Mouse (Mus musculus): ENCODE results near the gene Ndufb7. TPM values are rescaled to one million over a fixed set of nuclear protein-coding genes. Genes with fewer than 3 reads are reported as not detected.

Ndufb7 gene
- total and polyA plus RNA-seq, 3 experiments: 620 to 1,159 (median 733) TPM

DNA sequence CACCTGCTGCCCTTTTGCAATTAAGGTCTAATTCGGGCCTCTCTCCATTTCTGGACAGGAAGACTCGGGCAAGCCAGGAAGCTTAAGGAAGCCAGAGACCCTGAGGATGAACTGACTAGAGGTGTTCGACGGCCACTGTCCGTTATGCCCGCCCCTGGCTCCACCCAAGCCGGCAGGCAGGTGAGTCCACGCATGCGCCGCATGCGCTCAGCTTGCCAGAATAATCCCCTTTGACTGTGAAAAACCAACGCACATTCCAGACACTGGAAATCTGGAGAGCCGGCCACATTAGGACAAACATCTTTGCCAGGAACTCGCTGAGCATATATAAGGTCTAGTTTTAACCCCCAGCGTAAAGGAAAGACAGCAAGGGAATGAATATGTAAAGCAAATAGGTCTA, 16.8 kb downstream of the Ndufb7 start:
- H3K9ac ChIP-seq (ENCODE audit: low read depth, low read length): no peak overlapping the region
- 85% methylated on average over 15 of the region's 15 CpGs for whole genome bisulfite sequencing
- no peaks in the 10 kb centered on the region for H3K36me3 ChIP-seq (ENCODE audit: control insufficient read depth, insufficient read depth, low read length)
- H3K4me3 ChIP-seq: no peak overlapping the region
- intact Hi-C loops (cut with DNase I): no loop called here
- no peak overlapping the region for H3K27ac ChIP-seq
- no peaks in the 10 kb centered on the region for H3K27me3 ChIP-seq (ENCODE audit: control insufficient read depth, insufficient read depth, low read length)
- peaks cover 6% of the 10 kb centered on the region; the same call in 1 of the 2 replicates for H3K79me2 ChIP-seq (replicated peaks; ENCODE audit: control insufficient read depth, insufficient read depth, low read length)
- H3K4me1 ChIP-seq (ENCODE audit: control insufficient read depth, insufficient read depth, low read length): peaks cover 12% of the 10 kb centered on the region
- TF ChIP-seq POLR2A (IDR thresholded peaks at IDR 0.05; ENCODE audit: insufficient read depth, low read depth, low read length) (no peak), CTCF (IDR thresholded peaks at IDR 0.05) (no peak), EP300 (IDR thresholded peaks at IDR 0.05; ENCODE audit: insufficient read depth, low read depth, low read length) (no peak)
- no peak for DNase-seq

DNA sequence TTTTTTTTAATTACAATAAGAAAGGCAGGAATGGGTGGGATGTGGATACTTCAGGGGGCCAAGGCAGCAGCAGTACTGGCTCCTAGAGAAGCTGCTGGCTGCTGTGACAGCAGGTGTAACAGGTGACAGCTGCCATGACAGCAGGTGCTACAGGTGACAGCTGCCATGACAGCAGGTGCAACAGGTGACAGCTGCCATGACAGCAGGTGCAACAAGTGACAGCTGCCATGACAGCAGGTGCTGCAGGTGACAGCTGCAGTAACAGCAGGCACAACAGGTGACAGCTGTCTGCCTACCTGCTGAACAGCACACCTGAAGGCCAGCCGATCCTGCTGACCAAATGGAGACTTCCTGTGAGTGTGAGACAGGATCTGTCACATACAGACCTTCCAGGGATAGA, 18.3 kb downstream of the Ndufb7 start:
- no peak for DNase-seq
- TF ChIP-seq POLR2A (IDR thresholded peaks at IDR 0.05; ENCODE audit: insufficient read depth, low read depth, low read length): no peak
- TF ChIP-seq CTCF (IDR thresholded peaks at IDR 0.05): no peak
- TF ChIP-seq EP300 (IDR thresholded peaks at IDR 0.05; ENCODE audit: insufficient read depth, low read depth, low read length): no peak
- peaks cover 11% of the 10 kb centered on the region; the same call in 1 of the 2 replicates for H3K4me1 ChIP-seq (ENCODE audit: control insufficient read depth, insufficient read depth, low read length)
- H3K36me3 ChIP-seq (ENCODE audit: control insufficient read depth, insufficient read depth, low read length): no peaks in the 10 kb centered on the region; the same call in 1 of the 2 replicates
- WGBS: 82% methylated on average over 1 of the region's 1 CpGs
- H3K4me3 ChIP-seq: no peak overlapping the region
- H3K79me2 ChIP-seq (replicated peaks; ENCODE audit: control insufficient read depth, insufficient read depth, low read length): peaks cover 6% of the 10 kb centered on the region; the same call in 1 of the 2 replicates
- intact Hi-C loops (cut with DNase I): no loop called here
- no peaks in the 10 kb centered on the region for H3K27me3 ChIP-seq (ENCODE audit: control insufficient read depth, insufficient read depth, low read length)
- no peak overlapping the region; the same call in 1 of the 2 replicates for H3K27ac ChIP-seq
- no peak overlapping the region for H3K9ac ChIP-seq (ENCODE audit: low read depth, low read length)

DNA sequence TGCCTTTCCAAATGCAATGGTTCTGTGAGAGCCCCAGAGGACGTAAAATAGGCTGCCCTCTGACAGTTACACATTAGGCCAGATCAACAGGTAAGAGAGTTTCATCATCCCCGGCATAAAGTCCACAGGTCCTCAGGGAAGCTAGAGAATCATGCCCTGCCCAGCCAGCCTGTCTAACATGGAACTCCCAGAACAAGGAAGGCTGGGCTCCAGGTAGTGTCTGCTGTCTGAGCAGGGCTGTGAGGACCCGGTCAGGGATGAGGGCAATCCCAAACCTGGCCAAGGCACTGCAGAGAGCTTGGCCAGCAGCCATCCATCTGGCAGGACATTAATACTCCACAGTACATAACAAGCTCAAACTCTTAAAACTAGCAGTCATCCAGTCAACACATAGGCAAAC, 18.9 kb downstream of the Ndufb7 start:
- no peaks in the 10 kb centered on the region for H3K27me3 ChIP-seq (ENCODE audit: control insufficient read depth, insufficient read depth, low read length)
- DNase-seq: no peak
- no peaks in the 10 kb centered on the region; the same call in 1 of the 2 replicates for H3K36me3 ChIP-seq (ENCODE audit: control insufficient read depth, insufficient read depth, low read length)
- H3K4me3 ChIP-seq: no peak overlapping the region
- 51% methylated on average over 3 of the region's 3 CpGs for WGBS
- no peak for TF ChIP-seq CTCF (IDR thresholded peaks at IDR 0.05)
- H3K9ac ChIP-seq (ENCODE audit: low read depth, low read length): no peak overlapping the region
- peaks cover 11% of the 10 kb centered on the region; the same call in 1 of the 2 replicates for H3K4me1 ChIP-seq (ENCODE audit: control insufficient read depth, insufficient read depth, low read length)
- intact Hi-C loops (cut with DNase I): no loop called here
- H3K27ac ChIP-seq: peak overlapping the region; percentile 31; the same call in 1 of the 2 replicates
- H3K79me2 ChIP-seq (replicated peaks; ENCODE audit: control insufficient read depth, insufficient read depth, low read length): peaks cover 7% of the 10 kb centered on the region; the same call in 1 of the 2 replicates

DNA sequence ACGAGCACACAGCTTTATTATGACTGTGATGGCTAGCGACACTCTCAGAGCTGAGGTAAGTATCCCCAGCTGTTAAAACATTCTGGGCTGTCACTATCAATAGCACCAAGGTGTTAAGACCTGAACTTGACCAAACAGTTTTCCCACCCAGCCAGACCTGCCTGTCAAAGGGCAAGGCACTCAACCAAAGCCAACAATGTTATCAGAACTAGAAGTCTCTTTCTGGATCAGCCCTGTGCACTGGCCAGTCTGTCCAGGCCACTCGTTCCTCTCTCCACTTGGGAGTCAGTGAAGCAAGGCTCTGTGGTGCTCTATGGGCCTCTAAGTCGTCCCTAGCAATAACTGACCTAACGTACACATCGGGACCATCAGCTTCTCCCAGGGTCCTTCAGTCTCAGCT, 21.2 kb downstream of the Ndufb7 start:
- 58% methylated on average over 6 of the region's 6 CpGs for WGBS
- H3K36me3 ChIP-seq (ENCODE audit: control insufficient read depth, insufficient read depth, low read length): peaks cover under 1% of the 10 kb centered on the region; the same call in 1 of the 2 replicates

DNA sequence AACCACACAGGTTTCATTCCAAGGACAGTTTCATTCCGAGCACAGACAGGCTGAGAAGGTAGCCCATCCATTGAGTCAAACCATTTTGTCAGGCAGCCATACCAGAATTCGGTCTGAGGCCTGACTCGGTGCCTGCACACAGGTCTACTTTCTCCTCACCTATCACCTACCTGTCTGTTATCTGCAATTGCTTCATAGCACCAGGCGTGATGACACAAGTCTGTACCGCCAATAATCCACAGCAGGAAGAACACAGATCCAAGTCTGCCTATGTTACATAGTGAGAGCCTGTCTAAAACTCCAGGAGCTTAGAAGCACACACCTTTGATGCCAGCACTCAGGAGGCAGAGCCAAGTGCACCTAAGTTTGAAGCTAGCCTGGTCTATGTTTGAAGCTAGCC, 22.4 kb downstream of the Ndufb7 start:
- TF ChIP-seq CTCF (IDR thresholded peaks at IDR 0.05): no peak
- TF ChIP-seq POLR2A (IDR thresholded peaks at IDR 0.05; ENCODE audit: insufficient read depth, low read depth, low read length): no peak
- no peak for TF ChIP-seq EP300 (IDR thresholded peaks at IDR 0.05; ENCODE audit: insufficient read depth, low read depth, low read length)
- H3K9ac ChIP-seq (ENCODE audit: low read depth, low read length): no peak overlapping the region
- H3K27ac ChIP-seq: no peak overlapping the region
- intact Hi-C loops (cut with DNase I): no loop called here
- peaks cover 7% of the 10 kb centered on the region; the same call in 1 of the 2 replicates for H3K79me2 ChIP-seq (replicated peaks; ENCODE audit: control insufficient read depth, insufficient read depth, low read length)
- H3K4me3 ChIP-seq: no peak overlapping the region
- H3K36me3 ChIP-seq (ENCODE audit: control insufficient read depth, insufficient read depth, low read length): peaks cover 4% of the 10 kb centered on the region
- 84% methylated on average over 5 of the region's 5 CpGs for WGBS
- H3K4me1 ChIP-seq (ENCODE audit: control insufficient read depth, insufficient read depth, low read length): peaks cover 7% of the 10 kb centered on the region
- no peaks in the 10 kb centered on the region for H3K27me3 ChIP-seq (ENCODE audit: control insufficient read depth, insufficient read depth, low read length)
- DNase-seq: no peak

More for the DNA sequence above, 21.2 kb downstream of the Ndufb7 start:
- H3K4me3 ChIP-seq: no peak overlapping the region
- peaks cover 7% of the 10 kb centered on the region; the same call in 1 of the 2 replicates for H3K79me2 ChIP-seq (replicated peaks; ENCODE audit: control insufficient read depth, insufficient read depth, low read length)
- H3K4me1 ChIP-seq (ENCODE audit: control insufficient read depth, insufficient read depth, low read length): peaks cover 7% of the 10 kb centered on the region; the same call in 1 of the 2 replicates
- TF ChIP-seq EP300 (IDR thresholded peaks at IDR 0.05; ENCODE audit: insufficient read depth, low read depth, low read length): no peak
- TF ChIP-seq POLR2A (IDR thresholded peaks at IDR 0.05; ENCODE audit: insufficient read depth, low read depth, low read length): 0 out of 2 replicates have a peak, but pooled peaks have one; percentile 16
- TF ChIP-seq CTCF (IDR thresholded peaks at IDR 0.05): no peak
- no peaks in the 10 kb centered on the region for H3K27me3 ChIP-seq (ENCODE audit: control insufficient read depth, insufficient read depth, low read length)
- no peak overlapping the region for H3K27ac ChIP-seq
- H3K9ac ChIP-seq (ENCODE audit: low read depth, low read length): no peak overlapping the region
- no peak for DNase-seq
- intact Hi-C loops (cut with DNase I): no loop called here

DNA sequence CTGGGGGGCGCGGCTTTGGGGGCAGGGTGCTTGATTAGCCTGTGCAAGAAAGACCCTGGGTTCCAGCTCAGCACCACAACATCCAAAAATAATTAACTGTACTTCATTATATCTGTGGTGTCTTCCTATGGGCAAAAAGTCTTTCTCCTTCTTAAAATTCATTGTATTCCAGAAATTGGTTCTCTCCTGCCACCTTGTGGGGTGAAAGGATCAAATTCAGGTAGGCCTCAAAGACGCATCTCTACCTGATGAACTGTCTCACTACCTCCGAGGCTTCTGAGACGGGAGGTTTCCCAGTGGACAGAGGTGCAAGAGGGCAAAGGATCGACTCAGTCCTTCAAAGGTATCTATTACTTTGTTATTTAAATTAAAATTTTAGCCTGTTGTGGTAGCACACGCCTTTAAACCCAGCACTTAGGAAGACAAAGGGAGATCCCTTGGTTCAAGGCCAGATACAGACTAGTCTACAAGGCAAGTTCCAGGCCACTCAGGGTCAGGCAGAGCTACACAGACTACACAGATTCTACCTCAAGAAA, 24.1 kb downstream of the Ndufb7 start:
- Histone ChIP-seq H3K27ac (no peak overlapping the region), H3K27me3 (ENCODE audit: control insufficient read depth, insufficient read depth, low read length) (no peaks in the 10 kb centered on the region), H3K4me1 (ENCODE audit: control insufficient read depth, insufficient read depth, low read length) (peaks cover 2% of the 10 kb centered on the region; the same call in 1 of the 2 replicates), H3K9ac (ENCODE audit: low read depth, low read length) (no peak overlapping the region), H3K36me3 (ENCODE audit: control insufficient read depth, insufficient read depth, low read length) (peaks cover 4% of the 10 kb centered on the region), H3K4me3 (no peak overlapping the region), H3K79me2 (replicated peaks; ENCODE audit: control insufficient read depth, insufficient read depth, low read length) (peaks cover 1% of the 10 kb centered on the region; the same call in 1 of the 2 replicates)
- 85% methylated on average over 7 of the region's 7 CpGs for WGBS
- TF ChIP-seq EP300 (IDR thresholded peaks at IDR 0.05; ENCODE audit: insufficient read depth, low read depth, low read length) (no peak), POLR2A (IDR thresholded peaks at IDR 0.05; ENCODE audit: insufficient read depth, low read depth, low read length) (no peak), CTCF (IDR thresholded peaks at IDR 0.05) (peak; percentile 45)
- DNase-seq: no peak
- intact Hi-C loops (cut with DNase I): loop anchor here (5.0 kb wide), 1 partner anchor 258 kb away; the partner anchor contains the start of gene Elmod2
